Mouse (Mus musculus) liver, embryonic 11.5 days (tissue): Measurements from ENCODE around the gene Col4a3bp. TPM values are rescaled to one million over a fixed set of nuclear protein-coding genes. Genes with fewer than 3 reads are reported as not detected.

Experiments used
- ATAC-seq: fragments of 200-750 bp; cut with Nextera tagmentation; replicated peaks from 2 replicates; pipeline ENCODE4 v1.8.0; 2017; ENCODE audit warnings: moderate number of reproducible peaks, mild to moderate bottlenecking, moderate TSS enrichment, moderate library complexity; ENCODE audit not compliant: low FRiP score
- DNase-seq: peaks from one replicate; pipeline ENCODE4 v3.0.0-alpha.2; 2017; ENCODE audit warnings: low spot score
- H3K27ac ChIP-seq: fragments of 300-500 bp; sonication (generic); 2 replicates; pipeline ENCODE4 v1.5.1; 2014; ENCODE audit warnings: mild to moderate bottlenecking, low read depth, low read length, control low read depth
- H3K27me3 ChIP-seq: fragments of 300-500 bp; sonication (generic); replicated peaks from 2 replicates; pipeline ENCODE4 v1.6.1; 2014; ENCODE audit warnings: low read length, mixed read lengths; ENCODE audit not compliant: control insufficient read depth, insufficient read depth
- H3K36me3 ChIP-seq: fragments of 300-500 bp; sonication (generic); 2 replicates; pipeline ENCODE4 v1.6.1; 2014; ENCODE audit warnings: mild to moderate bottlenecking, low read length, moderate library complexity, mixed read lengths; ENCODE audit not compliant: control insufficient read depth, insufficient read depth
- H3K4me1 ChIP-seq: fragments of 300-500 bp; sonication (generic); replicated peaks from 2 replicates; pipeline ENCODE4 v1.6.1; 2014; ENCODE audit warnings: low read length, mixed read lengths; ENCODE audit not compliant: control insufficient read depth, insufficient read depth
- H3K4me2 ChIP-seq: fragments of 300-500 bp; sonication (generic); 2 replicates; pipeline ENCODE4 v1.6.1; 2014; ENCODE audit warnings: mild to moderate bottlenecking, control low read depth, moderate library complexity
- H3K4me3 ChIP-seq: fragments of 300-500 bp; sonication (generic); 2 replicates; pipeline ENCODE4 v1.5.1; 2014; ENCODE audit warnings: low read depth, low read length, control low read depth
- H3K9ac ChIP-seq: fragments of 300-500 bp; sonication (generic); 2 replicates; pipeline ENCODE4 v1.6.1; 2014; ENCODE audit warnings: low read depth, low read length, control low read depth
- H3K9me3 ChIP-seq: fragments of 300-500 bp; sonication (generic); 2 replicates; pipeline ENCODE4 v1.6.1; 2016; ENCODE audit warnings: low read length, inconsistent platforms, mixed read lengths; ENCODE audit not compliant: control insufficient read depth
- WGBS: fragments of 180-500 bp; shearing (Covaris S2); extraction: QIAGEN DNeasy Blood & Tissue Kit; methylation state at CpG from one replicate; pipeline ENCODE4 v1.1.7; 2014; 5-methylcytosine and 5-hydroxymethylcytosine counted together
- polyA plus RNA-seq: library from polyadenylated mRNA; unstranded; fragments of >200 nt; fragmentation: Nextera tagmentation; extraction: Ambion mirVana; gene quantifications from 2 replicates; pipeline ENCODE4 v1.2.1, GENCODE M21; 2014

Gene Col4a3bp
- polyA plus RNA-seq, 1 experiment from 2014 or later, result 8.1 TPM

- no peak for ATAC-seq
Observed at GRCm38 (mm10) chr13:96586540-96586939, 44.1 kb downstream of the Col4a3bp start.

GRCm38 (mm10) chr13:96588642-96589041, 46.2 kb downstream of the Col4a3bp start:
- no peak overlapping the region for H3K4me3 ChIP-seq
- ATAC-seq (no peak), DNase-seq (no peak)

More at GRCm38 (mm10) chr13:96586540-96586939, 44.1 kb downstream of the Col4a3bp start:
- H3K27ac ChIP-seq, result no peak overlapping the region
- H3K36me3 ChIP-seq, result 0 out of 2 replicates have a peak, but pooled peaks cover 2% of the 10 kb centered on the region
- no peak overlapping the region for H3K9ac ChIP-seq
- H3K27me3 ChIP-seq, result no peaks in the 10 kb centered on the region
- no peak overlapping the region for H3K4me2 ChIP-seq
- no peaks in the 10 kb centered on the region for H3K9me3 ChIP-seq
- DNase-seq, result no peak
- H3K4me3 ChIP-seq, result no peak overlapping the region
- no peaks in the 10 kb centered on the region for H3K4me1 ChIP-seq
- WGBS, result 97% methylated on average over 5 of the region's 5 CpGs

DNA sequence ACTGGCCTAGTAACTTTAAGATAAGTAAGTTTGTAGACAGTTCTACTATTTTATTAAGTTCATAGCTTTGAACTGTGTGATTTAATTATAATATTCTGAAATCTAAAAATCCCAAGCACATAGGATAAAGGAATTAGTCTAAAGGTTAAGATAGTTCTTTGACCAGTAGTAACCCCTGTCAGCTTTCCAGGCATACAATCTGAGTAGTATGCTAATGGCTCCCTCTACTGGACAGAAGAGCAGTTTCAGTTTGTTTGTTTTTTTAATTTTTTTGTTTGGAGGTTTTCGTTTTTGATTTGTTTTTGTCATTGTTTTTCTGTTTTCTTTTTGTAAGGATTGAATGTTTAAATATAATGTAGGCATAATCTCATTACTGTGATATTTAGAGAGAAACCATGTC, 51.2 kb downstream of the Col4a3bp start:
- no peak for DNase-seq
- no peaks in the 10 kb centered on the region for H3K4me1 ChIP-seq
- 16% methylated on average over 1 of the region's 1 CpGs for WGBS

More at GRCm38 (mm10) chr13:96588642-96589041, 46.2 kb downstream of the Col4a3bp start:
- Histone ChIP-seq H3K27ac (no peak overlapping the region), H3K36me3 (0 out of 2 replicates have a peak, but pooled peaks cover 2% of the 10 kb centered on the region), H3K4me2 (no peak overlapping the region), H3K27me3 (no peaks in the 10 kb centered on the region), H3K4me1 (no peaks in the 10 kb centered on the region), H3K9me3 (no peaks in the 10 kb centered on the region), H3K9ac (no peak overlapping the region)
- WGBS, result 91% methylated on average over 1 of the region's 1 CpGs

GRCm38 (mm10) chr13:96594070-96594469, 51.7 kb downstream of the Col4a3bp start:
- WGBS, result 84% methylated on average over 4 of the region's 4 CpGs
- no peak for ATAC-seq
- H3K9ac ChIP-seq, result no peak overlapping the region
- H3K4me1 ChIP-seq, result no peaks in the 10 kb centered on the region
- H3K27ac ChIP-seq, result no peak overlapping the region
- H3K9me3 ChIP-seq, result no peaks in the 10 kb centered on the region
- no peak overlapping the region for H3K4me3 ChIP-seq
- H3K27me3 ChIP-seq, result no peaks in the 10 kb centered on the region
- H3K36me3 ChIP-seq, result no peaks in the 10 kb centered on the region
- H3K4me2 ChIP-seq, result no peak overlapping the region
- no peak for DNase-seq

More for the DNA sequence above, 51.2 kb downstream of the Col4a3bp start:
- no peaks in the 10 kb centered on the region for H3K9me3 ChIP-seq
- no peak for ATAC-seq
- H3K36me3 ChIP-seq, result no peaks in the 10 kb centered on the region
- H3K27me3 ChIP-seq, result no peaks in the 10 kb centered on the region
- no peak overlapping the region for H3K4me3 ChIP-seq
- no peak overlapping the region for H3K27ac ChIP-seq
- H3K9ac ChIP-seq, result no peak overlapping the region
- no peak overlapping the region for H3K4me2 ChIP-seq

DNA sequence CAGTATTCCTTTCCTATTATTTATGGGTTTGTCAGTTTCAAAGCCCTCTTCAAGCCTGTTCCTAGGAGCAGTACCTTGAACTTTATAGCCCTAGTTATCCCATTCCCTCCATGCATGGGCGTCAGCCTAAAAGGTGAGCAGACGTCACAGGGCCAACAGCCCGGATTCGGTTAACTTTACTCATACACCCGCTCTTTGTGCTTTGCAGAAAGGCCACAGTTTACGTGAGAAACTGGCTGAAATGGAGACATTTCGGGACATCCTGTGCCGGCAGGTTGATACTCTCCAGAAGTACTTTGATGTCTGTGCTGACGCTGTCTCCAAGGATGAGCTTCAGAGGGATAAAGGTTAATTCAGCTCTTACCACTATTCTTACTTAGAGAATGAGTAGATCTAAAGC, 56.8 kb downstream of the Col4a3bp start:
- ATAC-seq, result no peak
- no peaks in the 10 kb centered on the region for H3K9me3 ChIP-seq
- H3K27me3 ChIP-seq, result no peaks in the 10 kb centered on the region
- 91% methylated on average over 9 of the region's 9 CpGs for WGBS
- H3K27ac ChIP-seq, result no peak overlapping the region
- H3K9ac ChIP-seq, result no peak overlapping the region
- H3K4me2 ChIP-seq, result no peak overlapping the region
- H3K4me1 ChIP-seq, result no peaks in the 10 kb centered on the region
- H3K4me3 ChIP-seq, result no peak overlapping the region
- peaks cover 5% of the 10 kb centered on the region; the same call in 1 of the 2 replicates for H3K36me3 ChIP-seq
- DNase-seq, result no peak

DNA sequence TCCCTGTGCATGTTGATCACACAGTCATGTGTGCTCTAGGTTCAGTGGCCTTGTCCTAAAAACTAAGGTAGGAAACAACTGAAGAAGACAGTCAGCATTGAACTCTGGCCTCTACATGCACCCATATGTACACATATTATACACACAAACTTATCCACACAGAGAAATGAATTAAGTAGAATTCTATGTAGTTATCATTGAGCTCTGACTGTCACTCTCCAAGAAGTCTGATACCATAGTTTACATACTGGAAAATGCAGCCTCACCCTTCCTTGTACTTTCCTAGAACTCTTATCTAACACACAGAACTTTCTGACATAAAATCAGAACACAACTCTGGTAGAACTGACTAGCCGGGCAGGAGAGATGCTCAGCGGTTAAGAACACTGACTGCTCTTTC, 61.8 kb downstream of the Col4a3bp start:
- Histone ChIP-seq H3K9ac (no peak overlapping the region), H3K27me3 (no peaks in the 10 kb centered on the region), H3K9me3 (no peaks in the 10 kb centered on the region), H3K4me2 (no peak overlapping the region), H3K4me1 (no peaks in the 10 kb centered on the region), H3K27ac (no peak overlapping the region), H3K36me3 (peaks cover 13% of the 10 kb centered on the region; the same call in 1 of the 2 replicates), H3K4me3 (no peak overlapping the region)
- DNase-seq (no peak), ATAC-seq (no peak)
- 81% methylated on average over 2 of the region's 2 CpGs for whole genome bisulfite sequencing

GRCm38 (mm10) chr13:96614615-96615014, 72.2 kb downstream of the Col4a3bp start:
- no peak overlapping the region for H3K27ac ChIP-seq
- no peak for ATAC-seq
- H3K4me3 ChIP-seq, result no peak overlapping the region
- no peak overlapping the region for H3K9ac ChIP-seq
- H3K4me2 ChIP-seq, result no peak overlapping the region
- no peaks in the 10 kb centered on the region for H3K9me3 ChIP-seq
- 0 out of 2 replicates have a peak, but pooled peaks cover 2% of the 10 kb centered on the region for H3K36me3 ChIP-seq
- H3K4me1 ChIP-seq, result no peaks in the 10 kb centered on the region
- 78% methylated on average over 3 of the region's 3 CpGs for WGBS
- no peaks in the 10 kb centered on the region for H3K27me3 ChIP-seq
- DNase-seq, result no peak

- H3K4me1 ChIP-seq, result 0 out of 2 replicates have a peak, but pooled peaks cover 2% of the 10 kb centered on the region
- no peaks in the 10 kb centered on the region for H3K9me3 ChIP-seq
- ATAC-seq, result no peak
- no peak overlapping the region for H3K27ac ChIP-seq
- 68% methylated on average over 1 of the region's 1 CpGs for WGBS
- H3K4me2 ChIP-seq, result no peak overlapping the region
- H3K27me3 ChIP-seq, result no peaks in the 10 kb centered on the region
- no peak overlapping the region for H3K9ac ChIP-seq
- H3K4me3 ChIP-seq, result no peak overlapping the region
- H3K36me3 ChIP-seq, result 0 out of 2 replicates have a peak, but pooled peaks cover 4% of the 10 kb centered on the region
- DNase-seq, result no peak
Observed at GRCm38 (mm10) chr13:96620891-96621290, 78.5 kb downstream of the Col4a3bp start.

DNA sequence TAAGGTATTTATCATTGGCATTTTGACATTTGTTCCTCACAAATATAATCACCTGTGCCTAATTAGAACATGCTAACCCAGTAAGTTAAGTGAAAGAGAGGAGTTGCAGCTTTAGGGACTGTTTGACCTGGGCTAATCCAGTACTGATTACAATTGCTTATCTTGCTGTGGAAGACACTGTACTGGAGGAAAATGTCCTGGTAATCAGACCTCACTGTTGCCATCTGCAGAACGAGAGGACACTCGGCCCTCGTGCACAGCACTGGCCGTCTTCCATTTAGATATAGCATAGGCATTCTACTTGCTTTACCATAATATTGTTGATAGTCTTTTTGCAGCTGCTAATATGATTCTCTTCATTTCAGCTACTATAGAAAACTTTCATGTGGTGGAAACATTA, 88.0 kb downstream of the Col4a3bp start:
- ATAC-seq, result peak; percentile 73
- DNase-seq, result no peak

More for the DNA sequence above, 88.0 kb downstream of the Col4a3bp start:
- Histone ChIP-seq H3K27ac (no peak overlapping the region), H3K27me3 (no peaks in the 10 kb centered on the region), H3K4me1 (no peaks in the 10 kb centered on the region), H3K9ac (no peak overlapping the region), H3K4me2 (no peak overlapping the region), H3K9me3 (no peaks in the 10 kb centered on the region), H3K36me3 (peaks cover 9% of the 10 kb centered on the region; the same call in 1 of the 2 replicates), H3K4me3 (no peak overlapping the region)
- WGBS, result 71% methylated on average over 4 of the region's 4 CpGs
